13 mouse cellular contexts compared by ENCODE assay signal in genomic region chr2:71771762-71772161, GRCm38 (mm10).
"Had no signal": no experiment of that assay in that cellular context is flagged by ENCODE, and none has a peak within 500 bp of the region (broad histone marks: within the 10 kb centered on the region; RNA-seq: fewer than 3 reads in every experiment).

No protein-coding gene starts in this region.

- H3K4me2 ChIP-seq: intestine, embryonic 15.5 days; liver, embryonic 12.5 days; midbrain, embryonic 13.5 days had no signal

- H3K9me3 ChIP-seq: intestine, embryonic 15.5 days; liver, embryonic 12.5 days; midbrain, embryonic 13.5 days had no signal

- H3K9ac ChIP-seq: intestine, embryonic 15.5 days; liver, embryonic 12.5 days; midbrain, embryonic 13.5 days had no signal

- H3K4me3 ChIP-seq: intestine, embryonic 15.5 days; layer of hippocampus, adult 2 months; liver, embryonic 12.5 days; midbrain, embryonic 13.5 days had no signal

- H3K36me3 ChIP-seq: intestine, embryonic 15.5 days; liver, embryonic 12.5 days; midbrain, embryonic 13.5 days had no signal

- ATAC-seq: intestine, embryonic 15.5 days; liver, embryonic 12.5 days; midbrain, embryonic 13.5 days had no signal

- H3K27me3 ChIP-seq: intestine, embryonic 15.5 days; liver, embryonic 12.5 days; midbrain, embryonic 13.5 days had no signal

- DNase-seq: kidney, adult 18-20 months; kidney, postnatal 10 days; kidney, postnatal 4 days; left cerebral cortex, postnatal 4 days; right cerebral cortex, adult 18-20 months; right cerebral cortex, postnatal 25 days; thymus, postnatal 4 days had no signal

- H3K27ac ChIP-seq: intestine, embryonic 15.5 days; layer of hippocampus, adult 2 months; liver, embryonic 12.5 days; macrophage; midbrain, embryonic 13.5 days; stomach, postnatal 0 days had no signal

- H3K4me1 ChIP-seq: intestine, embryonic 15.5 days had no signal
